In genomic region chr14:62871431-62871830, GRCm38 (mm10) we compare ENCODE assay signal across 28 mouse cellular contexts. TPM values are rescaled to one million over a fixed set of nuclear protein-coding genes. Genes with fewer than 3 reads are reported as not detected.
DNase-seq lines count a peak whose midpoint lies in the region; ATAC-seq lines count a peak whose summit lies in the region.
"Had no signal": no experiment of that assay in that cellular context is flagged by ENCODE, and none has a peak within 500 bp of the region (broad histone marks: within the 10 kb centered on the region; RNA-seq: fewer than 3 reads in every experiment).

No protein-coding gene starts in this region.

- peak; percentile 59 for DNase-seq in heart, embryonic 10.5 days (ENCODE audit: low spot score)
- DNase-seq in heart, adult 18-20 months, result no peak
- DNase-seq in heart, postnatal 4 days, result no peak
- DNase-seq in induced T-regulatory cell, adult 2 months (ENCODE audit: low read depth), result peak; percentile 48
- DNase-seq in layer of hippocampus, postnatal 14 days (ENCODE audit: low spot score in 2 of 2), result no peak
- DNase-seq: adrenal gland, postnatal 25 days; cerebellum, adult 2 months; cerebellum, postnatal 25 days; gastrocnemius, postnatal 25 days; kidney, adult 11 months; kidney, postnatal 14 days; layer of hippocampus, adult 9-11 months; liver; lung, adult 2 months; lung, postnatal 10 days; retina, postnatal 1 day; right cerebral cortex, postnatal 14 days had no signal

- peak overlapping the region; percentile 79 for H3K27ac ChIP-seq in heart, embryonic 10.5 days
- peak overlapping the region; percentile 55 for H3K27ac ChIP-seq in heart, embryonic 16.5 days (ENCODE audit: low read length)
- peak overlapping the region; percentile 97 for H3K27ac ChIP-seq in brown adipose tissue, adult 24 weeks (replicated peaks; ENCODE audit: low read depth, low read length)
- H3K27ac ChIP-seq: embryonic facial prominence, embryonic 10.5 days; embryonic facial prominence, embryonic 15.5 days; forebrain, embryonic 13.5 days; hindbrain, embryonic 14.5 days; liver, embryonic 14.5 days; macrophage; midbrain, embryonic 15.5 days; neural tube, embryonic 15.5 days had no signal

- H3K27me3 ChIP-seq in heart, embryonic 10.5 days (ENCODE audit: insufficient read depth, poor library complexity, severe bottlenecking), result no peaks in the 10 kb centered on the region
- H3K27me3 ChIP-seq in heart, embryonic 16.5 days (ENCODE audit: control insufficient read depth, insufficient read depth, low read length), result no peaks in the 10 kb centered on the region
- H3K27me3 ChIP-seq: embryonic facial prominence, embryonic 15.5 days; forebrain, embryonic 13.5 days; midbrain, embryonic 15.5 days; neural tube, embryonic 15.5 days had no signal

- no peak overlapping the region for H3K4me3 ChIP-seq in heart, embryonic 10.5 days
- H3K4me3 ChIP-seq in heart, embryonic 16.5 days (ENCODE audit: low read length), result no peak overlapping the region
- H3K4me3 ChIP-seq in brown adipose tissue, adult 24 weeks (ENCODE audit: insufficient read depth, low read depth, low read length), result no peak overlapping the region
- H3K4me3 ChIP-seq: embryonic facial prominence, embryonic 10.5 days; embryonic facial prominence, embryonic 15.5 days; forebrain, embryonic 13.5 days; midbrain, embryonic 15.5 days; neural tube, embryonic 15.5 days had no signal

- no peaks in the 10 kb centered on the region; the same call in 1 of the 2 replicates for H3K36me3 ChIP-seq in heart, embryonic 10.5 days
- H3K36me3 ChIP-seq in heart, embryonic 16.5 days (ENCODE audit: control insufficient read depth, insufficient read depth), result peaks cover 4% of the 10 kb centered on the region
- H3K36me3 ChIP-seq: embryonic facial prominence, embryonic 15.5 days; midbrain, embryonic 15.5 days; neural tube, embryonic 15.5 days had no signal

- peaks cover 24% of the 10 kb centered on the region for H3K4me1 ChIP-seq in heart, embryonic 10.5 days
- H3K4me1 ChIP-seq in heart, embryonic 16.5 days (ENCODE audit: control insufficient read depth, insufficient read depth, low read length), result peaks cover 7% of the 10 kb centered on the region; the same call in 1 of the 2 replicates
- H3K4me1 ChIP-seq in brown adipose tissue, adult 24 weeks (ENCODE audit: control insufficient read depth, insufficient read depth, insufficient read length, low read length), result peaks cover 12% of the 10 kb centered on the region; the same call in 1 of the 2 replicates

- 70% methylated on average over 5 of the region's 5 CpGs for WGBS in heart, embryonic 10.5 days
- WGBS in heart, embryonic 16.5 days, result 66% methylated on average over 5 of the region's 5 CpGs

- H3K4me2 ChIP-seq in heart, embryonic 16.5 days (ENCODE audit: low read depth, low read length), result no peak overlapping the region
- H3K4me2 ChIP-seq: embryonic facial prominence, embryonic 15.5 days; forebrain, embryonic 13.5 days; hindbrain, embryonic 14.5 days; midbrain, embryonic 15.5 days; neural tube, embryonic 15.5 days had no signal

- H3K9me3 ChIP-seq in heart, embryonic 10.5 days, result no peaks in the 10 kb centered on the region
- H3K9me3 ChIP-seq in heart, embryonic 16.5 days (replicated peaks; ENCODE audit: control insufficient read depth, low read length), result peaks cover 6% of the 10 kb centered on the region
- H3K9me3 ChIP-seq: embryonic facial prominence, embryonic 15.5 days; midbrain, embryonic 15.5 days had no signal

- H3K9ac ChIP-seq in heart, embryonic 16.5 days (ENCODE audit: low read length), result no peak overlapping the region
- H3K9ac ChIP-seq: embryonic facial prominence, embryonic 15.5 days; forebrain, embryonic 13.5 days; hindbrain, embryonic 14.5 days; liver, embryonic 14.5 days; midbrain, embryonic 15.5 days; neural tube, embryonic 15.5 days had no signal

- no peak for ATAC-seq in heart, embryonic 16.5 days (replicated peaks; ENCODE audit: extremely low read depth, insufficient read depth, low FRiP score)
- ATAC-seq: forebrain, embryonic 13.5 days; inflammation-experienced regulatory T-cells, adult 6 months; midbrain, embryonic 15.5 days had no signal

RNA-seq across cellular contexts. Expression of gene Wdfy2, which starts 34.0 kb away (rescaled TPM):
- 8.9 and 9.5 TPM in 2 replicates for polyA plus RNA-seq in heart, embryonic 10.5 days (2016; fragmentation: Nextera tagmentation; extraction: Ambion mirVana)
- total RNA-seq in heart, adult 18-20 months (2021), result 1 to 10 TPM; 6.4 to 6.9 TPM
- polyA plus RNA-seq in heart, embryonic 16.5 days (2015; fragmentation: Nextera tagmentation; extraction: Ambion mirVana), result 4.0 and 4.5 TPM in 2 replicates
- total RNA-seq in heart, postnatal 4 days (2021), result 1 to 10 TPM; 8.0 to 8.3 TPM
- polyA plus RNA-seq in brown adipose tissue, adult 24 weeks (2012; ENCODE audit: insufficient read depth, insufficient read length, missing spikeins), result 8.7 and 9.6 TPM in 2 replicates
- 10 to 100 TPM; 14.6 TPM for total RNA-seq in layer of hippocampus, postnatal 14 days (2021)

Comparison
In these comparisons a context has a peak if more than half of its experiments do, and no peak if none do; other contexts are left out.
1. DNase-seq: peak in heart, embryonic 10.5 days (single experiment) and induced T-regulatory cell, adult 2 months (single experiment); none in heart, adult 18-20 months (0 of 2), heart, postnatal 4 days (single experiment) and layer of hippocampus, postnatal 14 days (0 of 2).
2. Peak in every context shown above with its lines, with median percentiles within 50 percentile points of each other: H3K27ac ChIP-seq.